Mouse (Mus musculus) liver, adult 2 months (tissue): ENCODE measurements at regions not wholly inside any gene's neighbourhood (a gene's known extent, or its start where the extent isn't known, plus 50 kb on each side); places are given as distances from the start of the nearest gene placed in this dataset.

Experiments
- CTCF ChIP-seq: fragments of 200-500 bp; IDR thresholded peaks from 2 replicates; pipeline ENCODE4 v1.5.1; 2011; ENCODE audit warnings: low read depth, low read length, control low read depth
- POLR2A ChIP-seq: fragments of 200-500 bp; IDR thresholded peaks from 2 replicates; pipeline ENCODE4 v1.6.1; 2011; ENCODE audit warnings: low read length, control low read depth; ENCODE audit not compliant: insufficient read depth; ENCODE audit errors: extremely low read depth

DNA sequence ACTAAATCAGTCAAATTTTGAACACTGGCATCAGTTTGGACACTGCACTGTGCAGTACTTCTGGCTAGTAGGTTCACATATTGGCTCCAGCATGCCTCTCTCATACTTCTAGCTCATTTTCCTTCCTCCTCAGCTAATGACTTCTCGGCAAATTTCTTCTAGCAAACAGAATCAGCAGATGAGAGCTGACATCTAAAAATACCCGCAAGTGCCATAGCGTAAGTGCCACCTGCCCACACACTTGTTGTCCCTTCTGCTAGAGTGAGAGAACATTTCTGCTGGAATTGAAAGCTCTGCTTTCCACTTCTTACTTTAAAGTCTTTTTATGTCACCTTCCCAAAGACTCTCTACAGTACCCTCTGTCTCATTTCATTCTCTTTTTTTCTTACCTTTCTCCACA is 835.4 kb upstream of the Celf2 start:
- TF ChIP-seq POLR2A (no peak), CTCF (no peak)
